Mouse (Mus musculus) frontal cortex, postnatal 10 days (tissue): ENCODE data around the gene Cnnm2.
A peak's percentile ranks its signal among the peaks of the same experiment; 100 is the strongest.

Experiments used
- DNase-seq, 2 experiments: peaks; one replicate each; pipeline ENCODE4 v3.0.0; 2022; ENCODE audit warnings: low spot score in 2 of 2, mixed read lengths in 1 of 2

Cnnm2 gene

GRCm38 (mm10) chr19:46846459-46846858, 85.1 kb downstream of the Cnnm2 start:
- DNase-seq, result no peak

GRCm38 (mm10) chr19:46848381-46849268, 87.2 kb downstream of the Cnnm2 start:
- DNase-seq, result no peak

DNA sequence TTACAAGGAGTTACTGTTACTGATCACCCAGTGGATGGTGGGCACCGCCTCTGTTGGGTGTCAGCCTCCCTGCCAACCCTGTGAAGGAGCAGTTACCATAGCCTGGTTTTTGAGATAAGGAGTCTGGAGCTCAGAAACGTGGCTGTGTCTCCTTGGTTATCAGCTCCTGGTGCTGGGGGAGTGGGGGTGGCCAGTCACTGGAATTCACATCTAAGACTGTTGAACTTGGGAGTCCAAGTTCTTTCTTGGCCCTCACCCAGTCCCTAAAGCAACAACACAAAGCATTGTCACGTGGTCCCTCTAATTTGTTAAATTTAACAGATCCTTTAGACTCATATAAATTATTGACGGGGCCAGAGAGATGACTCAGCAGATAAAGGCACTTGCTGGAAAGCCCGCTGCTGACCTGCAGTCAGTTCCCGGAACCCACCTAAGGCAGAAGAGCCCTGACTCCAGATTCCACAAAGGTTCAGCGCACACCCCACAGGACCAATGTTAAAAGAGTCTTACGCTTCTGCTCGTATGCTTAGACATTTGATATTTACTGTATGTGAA, 88.1 kb downstream of the Cnnm2 start:
- no peak for DNase-seq

DNA sequence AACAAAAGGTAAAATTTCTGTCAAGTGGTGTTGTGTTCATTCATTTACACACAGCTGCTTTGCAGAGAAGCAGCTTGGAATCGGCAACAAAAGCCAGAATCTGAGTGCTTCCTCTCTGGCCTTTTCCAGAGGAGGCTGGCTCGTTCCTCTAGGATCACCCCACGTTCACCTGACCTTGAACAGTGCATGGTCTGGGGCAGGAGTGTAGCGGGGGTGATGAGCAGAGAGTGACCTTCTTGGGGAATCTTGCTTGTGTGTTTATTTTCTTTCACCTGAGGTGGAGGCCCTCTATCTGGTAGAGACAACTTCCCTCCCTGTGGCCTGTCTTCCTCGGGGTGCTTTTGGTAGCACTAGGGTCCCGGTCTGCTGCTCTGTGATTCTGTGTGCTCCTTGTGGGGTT, 94.8 kb downstream of the Cnnm2 start:
- no peak for DNase-seq

DNA sequence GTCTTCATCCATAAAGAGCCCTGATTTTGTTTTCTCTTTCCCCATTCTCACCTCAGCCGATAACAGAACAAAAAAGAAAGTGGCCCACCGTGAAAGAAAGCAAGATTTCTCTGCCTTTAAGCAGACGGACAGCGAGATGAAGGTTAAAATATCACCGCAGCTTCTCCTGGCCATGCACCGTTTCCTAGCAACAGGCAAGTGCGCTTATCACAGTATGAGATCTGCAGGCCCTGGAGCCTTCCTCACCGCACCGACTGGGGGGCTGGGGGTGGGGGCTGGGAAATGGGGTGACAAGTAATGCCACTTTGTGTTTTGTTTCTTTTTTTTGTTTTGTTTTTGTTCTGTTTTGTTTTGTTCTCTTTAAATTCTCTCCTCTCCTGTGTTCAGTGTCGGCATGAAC, 95.4 kb downstream of the Cnnm2 start:
- no peak for DNase-seq

- DNase-seq, result no peak
These were observed 96.0 kb downstream of the Cnnm2 start for GRCm38 (mm10) chr19:46857277-46857989.

GRCm38 (mm10) chr19:46858200-46858599, 96.8 kb downstream of the Cnnm2 start:
- DNase-seq, result no peak

DNA sequence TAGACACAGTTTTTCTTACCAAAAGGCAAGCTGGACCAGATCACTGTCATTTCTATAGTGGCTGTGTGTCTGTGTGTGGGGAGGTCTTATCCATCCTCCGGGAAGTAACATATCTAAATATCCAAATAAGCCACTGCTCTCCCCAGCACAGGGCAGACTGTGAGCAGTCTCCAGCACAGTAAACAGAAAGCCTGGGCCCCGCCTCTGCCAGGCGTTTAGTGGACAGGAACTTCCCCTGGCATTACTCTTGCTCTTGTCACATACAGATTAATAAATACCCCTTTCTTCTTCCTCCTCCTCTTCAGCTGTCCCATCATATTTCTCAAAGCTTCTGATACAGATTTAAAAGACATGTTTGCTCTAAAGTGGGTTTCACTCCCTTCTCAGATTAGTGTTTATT, 101.2 kb downstream of the Cnnm2 start:
- no peak for DNase-seq

- no peak for DNase-seq
These were observed 102.0 kb downstream of the Cnnm2 start for GRCm38 (mm10) chr19:46863236-46863927.

- no peak for DNase-seq
These were observed 102.7 kb downstream of the Cnnm2 start for GRCm38 (mm10) chr19:46864079-46864478.

- DNase-seq, result no peak
These were observed 103.4 kb downstream of the Cnnm2 start for GRCm38 (mm10) chr19:46864731-46865331.

DNA sequence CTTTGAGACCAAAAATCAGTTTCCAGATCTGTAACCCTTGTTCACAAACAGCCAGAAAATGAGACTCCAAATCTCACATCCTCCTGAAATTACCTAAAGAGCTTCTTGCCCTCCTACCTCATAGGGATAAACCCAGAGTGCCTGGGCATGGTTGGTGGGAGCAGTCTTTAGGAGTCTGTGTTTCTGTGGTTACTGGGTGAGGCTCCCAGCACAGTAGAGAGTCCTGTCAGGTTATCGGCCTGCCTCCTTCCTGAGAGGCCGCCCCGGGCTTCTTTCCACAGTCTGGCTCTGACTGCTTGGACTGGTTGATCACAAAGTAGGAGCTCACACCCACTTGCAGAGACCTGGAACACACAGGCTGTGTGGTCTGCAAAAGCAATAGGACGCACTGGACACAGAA, 104.0 kb downstream of the Cnnm2 start:
- DNase-seq, result no peak

- no peak for DNase-seq
These were observed 107.7 kb downstream of the Cnnm2 start for GRCm38 (mm10) chr19:46869049-46869448.

- DNase-seq, result peak; percentile 63 to 79
These were observed 108.1 kb downstream of the Cnnm2 start for GRCm38 (mm10) chr19:46869526-46869925.

- DNase-seq, result no peak
These were observed 109.7 kb downstream of the Cnnm2 start for GRCm38 (mm10) chr19:46871096-46871495.

DNA sequence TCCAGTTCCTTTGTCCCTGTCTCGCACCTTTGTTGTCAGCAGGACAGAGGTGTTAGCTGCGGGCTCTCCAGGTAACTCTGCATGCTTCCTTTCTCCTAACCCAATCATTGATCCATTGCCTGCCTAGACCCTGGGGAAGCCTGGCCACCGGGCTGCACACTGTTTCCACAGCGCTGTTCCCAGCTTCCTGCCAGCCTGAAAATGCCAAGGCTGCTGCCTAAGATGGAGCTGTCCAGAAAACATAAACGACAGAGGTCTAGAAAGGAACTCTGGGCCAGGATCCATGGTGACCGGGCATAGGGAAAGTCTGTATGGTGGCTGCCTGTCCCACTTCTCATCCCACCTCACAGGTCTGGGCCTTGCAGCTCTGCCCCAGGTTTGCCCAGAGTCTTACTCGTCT, 110.3 kb downstream of the Cnnm2 start:
- no peak for DNase-seq

DNA sequence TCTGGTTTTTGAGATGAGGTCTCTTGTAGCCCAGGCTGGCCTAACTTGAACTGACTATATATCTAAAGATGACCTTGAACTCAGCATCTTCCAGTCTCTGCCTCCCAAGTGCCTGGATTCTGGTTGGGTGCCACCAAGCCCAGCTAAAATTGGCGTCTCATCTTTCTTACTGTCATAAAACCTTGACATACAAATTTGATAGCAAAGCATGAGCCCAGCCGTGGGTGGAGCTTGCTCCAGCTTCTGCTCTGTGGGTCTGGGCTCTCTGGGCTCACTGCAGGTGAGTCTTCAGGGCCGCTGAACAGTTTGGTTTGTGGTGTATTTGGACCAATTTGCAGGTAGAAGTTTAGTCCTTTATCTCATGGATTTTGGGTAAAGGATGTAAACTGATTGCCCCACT, 112.5 kb downstream of the Cnnm2 start:
- no peak for DNase-seq

GRCm38 (mm10) chr19:46875790-46876189, 114.4 kb downstream of the Cnnm2 start:
- DNase-seq, result peak in 1 of 2 experiments; percentile 78

DNA sequence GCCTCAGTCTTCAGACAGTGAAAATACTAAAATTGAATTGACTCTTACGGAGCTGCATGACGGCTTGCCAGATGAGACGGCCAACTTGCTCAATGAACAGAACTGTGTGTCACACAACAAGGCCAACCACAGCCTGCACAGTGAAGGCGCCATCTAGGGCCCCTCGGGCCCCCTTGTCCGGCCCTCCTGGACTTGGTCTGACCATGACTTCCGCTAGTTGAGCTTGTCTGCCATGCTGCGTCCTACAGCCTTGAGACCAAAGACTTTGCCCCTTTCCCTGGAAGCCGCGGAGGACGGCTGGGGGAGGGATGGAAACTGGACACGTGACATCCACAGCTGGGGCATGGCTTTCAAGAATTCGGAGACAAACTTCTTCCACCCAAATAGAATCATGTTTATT, 116.5 kb downstream of the Cnnm2 start:
- DNase-seq, result no peak

GRCm38 (mm10) chr19:46878346-46878745, 117.0 kb downstream of the Cnnm2 start:
- peak; percentile 58 to 59 for DNase-seq

GRCm38 (mm10) chr19:46879876-46880275, 118.5 kb downstream of the Cnnm2 start:
- no peak for DNase-seq

GRCm38 (mm10) chr19:46885365-46885764, 124.0 kb downstream of the Cnnm2 start:
- no peak for DNase-seq
